In the genomic region with DNA sequence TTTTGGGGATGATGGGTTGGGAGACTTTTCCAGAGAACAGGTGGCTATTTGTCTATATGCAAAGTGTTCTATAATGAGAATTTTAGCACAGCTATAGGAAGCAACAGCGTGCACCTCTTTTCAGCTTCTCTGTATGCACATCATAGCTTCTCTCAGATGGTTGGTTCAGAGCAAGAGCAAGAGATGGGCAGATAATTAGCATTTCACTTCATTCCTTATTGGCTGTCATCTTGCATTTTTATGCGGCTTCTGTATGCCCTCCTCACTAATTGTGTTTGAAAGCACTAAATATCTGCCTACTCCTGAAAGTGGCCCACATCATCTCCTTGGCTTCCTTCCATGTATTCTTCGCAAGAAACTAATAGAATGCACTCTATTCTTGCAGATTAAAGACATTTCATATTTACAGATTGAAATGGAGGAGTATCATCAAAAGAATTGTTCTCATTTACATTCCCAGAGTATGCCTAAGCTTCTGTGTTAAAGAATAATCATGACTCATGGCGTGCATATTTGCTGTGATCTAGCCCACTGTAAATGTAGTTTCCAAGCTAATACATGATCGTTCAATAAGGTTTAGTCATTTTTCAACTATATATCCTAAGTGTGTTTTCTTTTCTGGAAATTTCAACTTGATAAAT, we compare ENCODE assay signal across 23 mouse cellular contexts.
DNase-seq lines count a peak whose midpoint lies in the region; ATAC-seq and TF ChIP-seq lines count a peak whose summit lies in the region.
"Had no signal": no experiment of that assay in that cellular context is flagged by ENCODE, and none has a peak within 500 bp of the region (broad histone marks: within the 10 kb centered on the region; RNA-seq: fewer than 3 reads in every experiment).

No protein-coding gene starts in this region.

- peak; percentile 20 for DNase-seq in forebrain, embryonic 14.5 days (ENCODE audit: low spot score)
- no peak for DNase-seq in forebrain, postnatal 0 days
- DNase-seq in Muller cell, postnatal 12 days (ENCODE audit: inconsistent ontology term): peak; percentile 73
- peak; percentile 66 for DNase-seq in brain, embryonic 14.5 days (ENCODE audit: low read depth)
- DNase-seq in left cerebral cortex, postnatal 36 days (ENCODE audit: low spot score in 2 of 2): no peak
- DNase-seq: adrenal gland, adult 8-10 months; adrenal gland, postnatal 14 days; adrenal gland, postnatal 36 days; cerebellum, adult 11 months; cerebellum, adult 18-20 months; cerebellum, adult 8-10 months; cerebellum, adult 9-11 months; cerebellum, postnatal 14 days; cerebellum, postnatal 36 days; embryo, embryonic 11 days; gastrocnemius, adult 2 months had no signal

- TF ChIP-seq CTCF in forebrain, postnatal 0 days (IDR thresholded peaks at IDR 0.05; ENCODE audit: low read depth): no peak
- no peak for TF ChIP-seq CTCF in brain, embryonic 14.5 days (IDR thresholded peaks at IDR 0.05; ENCODE audit: borderline replicate concordance, extremely low read depth, insufficient read depth, insufficient read length)

- WGBS in forebrain, embryonic 14.5 days: 54% methylated on average over 5 of the region's 5 CpGs
- 45% methylated on average over 5 of the region's 5 CpGs for WGBS in forebrain, postnatal 0 days
- 50% methylated on average over 5 of the region's 5 CpGs for WGBS in forebrain, embryonic 16.5 days
- 83% methylated on average over 5 of the region's 5 CpGs for WGBS in forebrain, embryonic 12.5 days

- no peaks in the 10 kb centered on the region for H3K36me3 ChIP-seq in forebrain, embryonic 14.5 days (ENCODE audit: control insufficient read depth, insufficient read depth, low read length)
- no peaks in the 10 kb centered on the region for H3K36me3 ChIP-seq in forebrain, postnatal 0 days (ENCODE audit: insufficient read depth)
- H3K36me3 ChIP-seq in forebrain, embryonic 16.5 days (ENCODE audit: control insufficient read depth, insufficient read depth): no peaks in the 10 kb centered on the region
- H3K36me3 ChIP-seq in forebrain, embryonic 12.5 days (replicated peaks): no peaks in the 10 kb centered on the region
- H3K36me3 ChIP-seq: embryonic facial prominence, embryonic 13.5 days; embryonic facial prominence, embryonic 15.5 days had no signal

- no peak overlapping the region for H3K4me3 ChIP-seq in forebrain, embryonic 14.5 days (ENCODE audit: low read depth, low read length)
- no peak overlapping the region for H3K4me3 ChIP-seq in forebrain, postnatal 0 days (ENCODE audit: low read depth, low read length)
- H3K4me3 ChIP-seq in forebrain, embryonic 16.5 days (replicated peaks; ENCODE audit: low read length): no peak overlapping the region
- H3K4me3 ChIP-seq in forebrain, embryonic 12.5 days (replicated peaks): no peak overlapping the region
- H3K4me3 ChIP-seq: embryonic facial prominence, embryonic 13.5 days; embryonic facial prominence, embryonic 15.5 days; erythroblast, embryonic 14.5 days; gastrocnemius, adult 2 months had no signal

- no peak overlapping the region for H3K9ac ChIP-seq in forebrain, embryonic 14.5 days (ENCODE audit: low read length)
- no peak overlapping the region for H3K9ac ChIP-seq in forebrain, postnatal 0 days
- H3K9ac ChIP-seq in forebrain, embryonic 16.5 days (replicated peaks; ENCODE audit: low read depth, low read length): no peak overlapping the region
- H3K9ac ChIP-seq in forebrain, embryonic 12.5 days: no peak overlapping the region
- H3K9ac ChIP-seq: embryonic facial prominence, embryonic 13.5 days; embryonic facial prominence, embryonic 15.5 days had no signal

- peak; percentile 60 for ATAC-seq in forebrain, embryonic 14.5 days
- no peak for ATAC-seq in forebrain, postnatal 0 days
- peak; percentile 71 for ATAC-seq in forebrain, embryonic 16.5 days
- no peak for ATAC-seq in forebrain, embryonic 12.5 days (ENCODE audit: low FRiP score)
- ATAC-seq: activated CD4-positive, CD25-positive, alpha-beta regulatory T cell, adult 4 months; Patski had no signal

- TF ChIP-seq POLR2A in brain, embryonic 14.5 days (IDR thresholded peaks at IDR 0.05; ENCODE audit: borderline replicate concordance, extremely low read depth, insufficient read depth, insufficient read length, poor library complexity, severe bottlenecking): no peak

- H3K27ac ChIP-seq in forebrain, embryonic 14.5 days (ENCODE audit: low read depth, low read length): no peak overlapping the region
- H3K27ac ChIP-seq in forebrain, postnatal 0 days (ENCODE audit: low read depth, low read length): no peak overlapping the region
- H3K27ac ChIP-seq in forebrain, embryonic 16.5 days (ENCODE audit: low read length): no peak overlapping the region
- H3K27ac ChIP-seq in forebrain, embryonic 12.5 days: no peak overlapping the region
- H3K27ac ChIP-seq: embryonic facial prominence, embryonic 13.5 days; embryonic facial prominence, embryonic 15.5 days; gastrocnemius, adult 2 months had no signal

- intact Hi-C loops in left cerebral cortex, postnatal 36 days (cut with DNase I): no loop called here

- H3K9me3 ChIP-seq in forebrain, embryonic 14.5 days (replicated peaks; ENCODE audit: control insufficient read depth, low read length): no peaks in the 10 kb centered on the region
- no peaks in the 10 kb centered on the region for H3K9me3 ChIP-seq in forebrain, postnatal 0 days (ENCODE audit: low read length)
- H3K9me3 ChIP-seq in forebrain, embryonic 16.5 days (ENCODE audit: control insufficient read depth, low read length): no peaks in the 10 kb centered on the region
- no peaks in the 10 kb centered on the region for H3K9me3 ChIP-seq in forebrain, embryonic 12.5 days
- H3K9me3 ChIP-seq: embryonic facial prominence, embryonic 13.5 days; embryonic facial prominence, embryonic 15.5 days had no signal

- no peaks in the 10 kb centered on the region; the same call in 1 of the 2 replicates for H3K4me1 ChIP-seq in forebrain, embryonic 14.5 days (ENCODE audit: control insufficient read depth, insufficient read depth, low read length)
- no peaks in the 10 kb centered on the region for H3K4me1 ChIP-seq in forebrain, postnatal 0 days (ENCODE audit: insufficient read depth)
- peaks cover 4% of the 10 kb centered on the region for H3K4me1 ChIP-seq in forebrain, embryonic 16.5 days (replicated peaks; ENCODE audit: control insufficient read depth, insufficient read depth, low read length)
- no peaks in the 10 kb centered on the region for H3K4me1 ChIP-seq in forebrain, embryonic 12.5 days
- H3K4me1 ChIP-seq: embryonic facial prominence, embryonic 13.5 days; embryonic facial prominence, embryonic 15.5 days had no signal

- H3K27me3 ChIP-seq in forebrain, embryonic 14.5 days (replicated peaks; ENCODE audit: control insufficient read depth, insufficient read depth, low read length): no peaks in the 10 kb centered on the region
- H3K27me3 ChIP-seq in forebrain, postnatal 0 days (ENCODE audit: insufficient read depth, low read length): no peaks in the 10 kb centered on the region
- no peaks in the 10 kb centered on the region for H3K27me3 ChIP-seq in forebrain, embryonic 16.5 days (replicated peaks; ENCODE audit: control insufficient read depth, insufficient read depth, low read length)
- H3K27me3 ChIP-seq in forebrain, embryonic 12.5 days: no peaks in the 10 kb centered on the region
- H3K27me3 ChIP-seq: embryonic facial prominence, embryonic 13.5 days; embryonic facial prominence, embryonic 15.5 days; Patski had no signal

- H3K4me2 ChIP-seq in forebrain, embryonic 14.5 days (ENCODE audit: low read length): no peak overlapping the region
- no peak overlapping the region for H3K4me2 ChIP-seq in forebrain, postnatal 0 days (ENCODE audit: low read depth)
- no peak overlapping the region for H3K4me2 ChIP-seq in forebrain, embryonic 16.5 days (ENCODE audit: low read length)
- H3K4me2 ChIP-seq in forebrain, embryonic 12.5 days: no peak overlapping the region
- H3K4me2 ChIP-seq: embryonic facial prominence, embryonic 13.5 days; embryonic facial prominence, embryonic 15.5 days had no signal

Comparison
In these comparisons a context has a peak if more than half of its experiments do, and no peak if none do; other contexts are left out.
1. ATAC-seq: peak in forebrain, embryonic 14.5 days (single experiment) and forebrain, embryonic 16.5 days (single experiment); none in forebrain, postnatal 0 days (single experiment) and forebrain, embryonic 12.5 days (single experiment).
2. DNase-seq: peak in forebrain, embryonic 14.5 days (single experiment), Muller cell, postnatal 12 days (single experiment) and brain, embryonic 14.5 days (single experiment); none in forebrain, postnatal 0 days (single experiment) and left cerebral cortex, postnatal 36 days (0 of 2).